Mouse (Mus musculus): Measurements from ENCODE around the gene Mus81.

GRCm38 (mm10) chr19:5511074-5511632, 23.0 kb upstream of the Mus81 start:
- TF ChIP-seq CTCF (IDR thresholded peaks at IDR 0.05; ENCODE audit: low read depth) (no peak), EP300 (IDR thresholded peaks at IDR 0.05; ENCODE audit: low read depth) (no peak)

Data from liver, embryonic 14.5 days (tissue).